Mouse (Mus musculus) stomach, embryonic 14.5 days (tissue): ENCODE data around the gene Olfr205. TPM values are rescaled to one million over a fixed set of nuclear protein-coding genes. Genes with fewer than 3 reads are reported as not detected.
"Not testable (repeated sequence)": the region's sequence is repeated elsewhere in the genome, so short reads cannot be mapped to it uniquely, and the experiment has no call there.

Experiments
- ATAC-seq: fragments of 200-750 bp; cut with Nextera tagmentation; 2 replicates; pipeline ENCODE4 v1.8.0; 2017; ENCODE audit warnings: low read depth, moderate TSS enrichment; ENCODE audit not compliant: insufficient number of reproducible peaks, insufficient read depth, low FRiP score
- H3K27ac ChIP-seq: fragments of 300-500 bp; sonication (generic); 2 replicates; pipeline ENCODE4 v1.5.1; 2014; ENCODE audit warnings: mild to moderate bottlenecking, low read length, moderate library complexity, mixed read lengths
- H3K27me3 ChIP-seq: fragments of 300-500 bp; sonication (generic); 2 replicates; pipeline ENCODE4 v1.6.1; 2014; ENCODE audit warnings: low read length, control low read depth, mixed read lengths; ENCODE audit not compliant: control insufficient read depth, insufficient read depth
- H3K36me3 ChIP-seq: fragments of 300-500 bp; sonication (generic); 2 replicates; pipeline ENCODE4 v1.6.1; 2014; ENCODE audit warnings: mild to moderate bottlenecking, control low read depth, low read length, moderate library complexity, mixed read lengths; ENCODE audit not compliant: control insufficient read depth, insufficient read depth
- H3K4me1 ChIP-seq: fragments of 300-500 bp; sonication (generic); 2 replicates; pipeline ENCODE4 v1.6.1; 2014; ENCODE audit warnings: low read length, control low read depth, mixed read lengths; ENCODE audit not compliant: control insufficient read depth, insufficient read depth
- H3K4me2 ChIP-seq: fragments of 300-500 bp; sonication (generic); replicated peaks from 2 replicates; pipeline ENCODE4 v1.6.1; 2014; ENCODE audit warnings: low read depth, low read length, control low read depth
- H3K4me3 ChIP-seq: fragments of 300-500 bp; sonication (generic); 2 replicates; pipeline ENCODE4 v1.5.1; 2014; ENCODE audit warnings: low read depth, low read length, control low read depth
- H3K9ac ChIP-seq: fragments of 300-500 bp; sonication (generic); replicated peaks from 2 replicates; pipeline ENCODE4 v1.6.1; 2014; ENCODE audit warnings: low read depth, mild to moderate bottlenecking, control low read depth, low read length, moderate library complexity, mixed read lengths
- H3K9me3 ChIP-seq: fragments of 300-500 bp; sonication (generic); 2 replicates; pipeline ENCODE4 v1.6.1; 2016; ENCODE audit warnings: low read depth, low read length, control low read depth; ENCODE audit not compliant: control insufficient read depth
- WGBS: fragments of 180-500 bp; shearing (Covaris S2); extraction: QIAGEN DNeasy Blood & Tissue Kit; methylation state at CpG from one replicate; pipeline ENCODE4 v1.1.7; 2014; 5-methylcytosine and 5-hydroxymethylcytosine counted together
- polyA plus RNA-seq: library from polyadenylated mRNA; unstranded; fragments of >200 nt; fragmentation: Nextera tagmentation; extraction: Ambion mirVana; gene quantifications from 2 replicates; pipeline ENCODE4 v1.2.1, GENCODE M21; 2014

Gene Olfr205
- not detected in 2 replicates for polyA plus RNA-seq

DNA sequence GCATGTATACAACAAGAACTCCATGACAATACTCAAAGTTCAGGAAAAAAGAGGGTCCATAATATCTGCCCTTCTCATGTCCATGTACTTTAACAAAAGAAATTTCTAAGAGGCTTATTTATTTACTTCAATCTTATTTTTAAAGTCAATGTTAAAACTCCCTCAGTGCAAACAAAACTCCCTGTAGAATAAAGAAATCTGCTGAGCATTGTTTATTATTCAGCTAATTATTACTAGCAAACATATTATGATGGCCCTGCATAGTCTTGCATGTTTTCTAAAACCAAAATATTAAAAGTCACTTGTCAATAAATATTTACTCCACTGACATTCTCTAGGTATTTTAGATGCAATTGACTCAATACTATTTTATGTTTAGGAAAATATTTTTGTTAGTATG, at the start of gene Olfr205:
TSS of gene Olfr205 (minus strand) at position 101 of the 400 bp plus-strand sequence.
- Histone ChIP-seq H3K4me3 (no peak within 1 kb of the TSS), H3K9ac (no peak within 1 kb of the TSS), H3K4me1 (no peaks in the 10 kb centered on the region), H3K36me3 (no peaks in the 10 kb centered on the region), H3K4me2 (no peak within 1 kb of the TSS), H3K27ac (no peak within 1 kb of the TSS), H3K9me3 (no peaks in the 10 kb centered on the region), H3K27me3 (no peaks in the 10 kb centered on the region)
- ATAC-seq: no peak

DNA sequence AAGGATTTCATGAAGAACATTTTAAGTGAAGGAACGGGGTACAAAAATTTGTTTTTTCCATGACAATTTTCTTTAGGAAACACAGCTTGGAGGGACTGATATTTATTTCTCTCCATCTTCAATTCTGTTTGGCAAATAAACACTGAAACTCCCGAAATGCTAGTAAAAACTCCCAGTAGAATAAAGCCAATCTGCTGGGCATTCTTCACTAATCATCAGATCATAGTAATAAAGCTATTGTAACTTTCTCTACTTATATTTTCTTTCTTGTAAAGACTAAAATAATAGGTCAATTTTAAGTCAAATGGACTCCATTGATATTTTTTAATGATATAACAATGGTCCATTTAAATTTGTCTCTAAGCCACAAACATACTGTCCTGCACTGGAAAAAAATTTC, 33.0 kb upstream of the Olfr205 start, which contains the start of gene Olfr209:
TSS of gene Olfr209 (minus strand) at position 101 of the 400 bp plus-strand sequence.
- no peak within 1 kb of the TSS for H3K9ac ChIP-seq
- WGBS: 79% methylated on average over 2 of the region's 2 CpGs
- H3K27me3 ChIP-seq: no peaks in the 10 kb centered on the region
- no peaks in the 10 kb centered on the region for H3K9me3 ChIP-seq
- H3K27ac ChIP-seq: no peak within 1 kb of the TSS
- no peak for ATAC-seq
- H3K4me2 ChIP-seq: no peak within 1 kb of the TSS
- H3K36me3 ChIP-seq: no peaks in the 10 kb centered on the region
- H3K4me1 ChIP-seq: no peaks in the 10 kb centered on the region
- no peak within 1 kb of the TSS for H3K4me3 ChIP-seq

- Histone ChIP-seq H3K4me3 (no peak within 1 kb of the TSS), H3K9ac (no peak within 1 kb of the TSS), H3K27me3 (no peaks in the 10 kb centered on the region), H3K4me2 (no peak within 1 kb of the TSS), H3K9me3 (no peaks in the 10 kb centered on the region), H3K36me3 (no peaks in the 10 kb centered on the region), H3K4me1 (no peaks in the 10 kb centered on the region), H3K27ac (no peak within 1 kb of the TSS)
- WGBS: 82% methylated on average over 1 of the region's 1 CpGs
- no peak for ATAC-seq
These were observed 18.2 kb upstream of the Olfr205 start, which contains the start of gene Olfr206 for GRCm38 (mm10) chr16:59349146-59349545. Gene Olfr206 (minus strand): TSS chr16:59349246.

DNA sequence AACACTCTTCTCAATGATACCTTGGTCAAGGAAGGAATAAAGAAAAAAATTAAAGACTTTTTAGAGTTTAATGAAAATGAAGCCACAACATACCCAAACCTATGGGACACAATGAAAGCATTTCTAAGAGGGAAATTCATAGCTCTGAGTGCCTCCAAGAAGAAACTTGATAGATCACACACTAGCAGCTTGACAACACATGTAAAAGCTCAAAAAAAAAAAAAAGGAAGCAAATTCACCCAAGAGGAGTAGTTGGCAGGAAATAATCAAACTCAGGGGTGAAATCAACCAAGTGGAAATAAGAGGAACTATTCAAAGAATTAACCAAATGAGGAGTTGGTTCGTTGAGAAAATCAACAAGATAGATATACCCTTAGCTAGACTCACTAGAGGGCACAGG, 7.7 kb downstream of the Olfr205 start:
- H3K4me1 ChIP-seq, H3K36me3 ChIP-seq, H3K27ac ChIP-seq, H3K4me2 ChIP-seq, H3K9ac ChIP-seq, H3K9me3 ChIP-seq, ATAC-seq, H3K27me3 ChIP-seq, H3K4me3 ChIP-seq: not testable (repeated sequence)
- 67% methylated on average over 1 of the region's 1 CpGs for WGBS

GRCm38 (mm10) chr16:59318148-59318547, 12.8 kb downstream of the Olfr205 start, which contains the start of gene Olfr204:
Gene Olfr204 (minus strand): TSS chr16:59318248.
- no peak within 1 kb of the TSS for H3K4me3 ChIP-seq
- no peaks in the 10 kb centered on the region for H3K4me1 ChIP-seq
- ATAC-seq: no peak
- H3K27ac ChIP-seq: no peak within 1 kb of the TSS
- no peaks in the 10 kb centered on the region for H3K9me3 ChIP-seq
- H3K9ac ChIP-seq: no peak within 1 kb of the TSS
- no peaks in the 10 kb centered on the region for H3K36me3 ChIP-seq
- no peaks in the 10 kb centered on the region for H3K27me3 ChIP-seq
- H3K4me2 ChIP-seq: no peak within 1 kb of the TSS

GRCm38 (mm10) chr16:59298581-59298980, 32.4 kb downstream of the Olfr205 start, which contains the start of gene Olfr203:
Gene Olfr203 (plus strand): TSS chr16:59298881.
- Histone ChIP-seq H3K36me3 (no peaks in the 10 kb centered on the region), H3K27ac (no peak within 1 kb of the TSS), H3K4me2 (no peak within 1 kb of the TSS), H3K4me1 (no peaks in the 10 kb centered on the region), H3K4me3 (no peak within 1 kb of the TSS), H3K9ac (no peak within 1 kb of the TSS), H3K27me3 (no peaks in the 10 kb centered on the region), H3K9me3 (no peaks in the 10 kb centered on the region)
- no peak for ATAC-seq
- 82% methylated on average over 2 of the region's 2 CpGs for WGBS

DNA sequence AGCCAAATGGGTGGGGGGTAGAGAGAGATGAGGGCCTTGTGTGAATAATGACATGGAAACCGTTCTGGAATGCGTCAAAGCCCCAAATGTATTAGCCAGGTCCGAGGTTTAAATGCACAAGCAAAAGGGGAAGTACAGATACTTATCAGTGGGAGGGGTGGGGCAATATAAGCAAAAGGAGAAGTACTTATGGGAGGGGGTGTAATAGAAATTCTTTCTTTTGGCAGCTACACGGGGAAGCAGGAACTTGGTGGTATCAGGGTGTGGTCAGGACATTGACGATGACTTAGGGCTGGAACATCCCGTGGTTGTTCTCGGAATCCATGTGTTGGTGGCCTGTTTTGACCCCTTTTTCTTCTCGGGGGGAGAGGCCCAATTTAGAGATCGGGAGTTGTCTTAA, 43.4 kb downstream of the Olfr205 start:
- H3K4me1 ChIP-seq, H3K27me3 ChIP-seq, ATAC-seq, H3K4me3 ChIP-seq, H3K9ac ChIP-seq, H3K27ac ChIP-seq, H3K9me3 ChIP-seq, H3K4me2 ChIP-seq, H3K36me3 ChIP-seq: not testable (repeated sequence)
- 72% methylated on average over 9 of the region's 9 CpGs for WGBS

GRCm38 (mm10) chr16:59286693-59287092, 44.2 kb downstream of the Olfr205 start, which contains the start of gene Olfr202:
Gene Olfr202 (minus strand): TSS chr16:59286793.
- H3K9ac ChIP-seq: no peak within 1 kb of the TSS
- no peaks in the 10 kb centered on the region for H3K4me1 ChIP-seq
- H3K4me2 ChIP-seq: no peak within 1 kb of the TSS
- WGBS: 94% methylated on average over 1 of the region's 1 CpGs
- no peaks in the 10 kb centered on the region for H3K9me3 ChIP-seq
- H3K27ac ChIP-seq: no peak within 1 kb of the TSS
- H3K4me3 ChIP-seq: no peak within 1 kb of the TSS
- no peak for ATAC-seq
- no peaks in the 10 kb centered on the region for H3K27me3 ChIP-seq
- no peaks in the 10 kb centered on the region for H3K36me3 ChIP-seq

DNA sequence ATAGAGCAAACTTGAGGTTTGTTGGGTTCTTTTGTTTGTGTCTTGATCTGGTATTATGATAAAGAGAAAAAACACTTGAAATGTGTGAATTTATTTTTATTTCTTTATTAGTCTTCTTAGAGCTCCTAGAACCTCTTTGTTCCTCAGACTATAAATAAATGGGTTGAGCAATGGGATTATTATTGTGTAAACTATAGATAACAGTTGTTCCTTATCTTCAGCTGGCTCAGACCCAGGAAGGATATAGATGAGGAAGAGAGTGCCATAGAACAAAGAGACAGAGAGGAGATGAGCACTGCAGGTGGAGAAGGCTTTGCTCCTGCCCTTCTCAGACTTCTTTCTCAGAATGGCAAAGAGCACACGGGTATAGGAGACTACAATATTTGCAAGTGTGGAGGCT, 47.5 kb downstream of the Olfr205 start:
- no peak overlapping the region for H3K9ac ChIP-seq
- no peak overlapping the region for H3K4me2 ChIP-seq
- H3K9me3 ChIP-seq: no peaks in the 10 kb centered on the region
- H3K4me1 ChIP-seq: no peaks in the 10 kb centered on the region
- no peak overlapping the region for H3K27ac ChIP-seq
- no peaks in the 10 kb centered on the region for H3K36me3 ChIP-seq
- no peaks in the 10 kb centered on the region for H3K27me3 ChIP-seq
- H3K4me3 ChIP-seq: no peak overlapping the region
- ATAC-seq: no peak
- WGBS: 63% methylated on average over 1 of the region's 1 CpGs
